Mouse (Mus musculus) MEL (cell line): ENCODE data around the gene Cyb5b.

Source experiments
- CTCF ChIP-seq, 3 experiments: IDR thresholded peaks in 2 of 3; conservative IDR thresholded peaks in 1 of 3; 2 replicates each; pipeline ENCODE4 v1.5.1; 2011 to 2012; ENCODE audit warnings: low read length in 3 of 3, low read depth in 2 of 3, mild to moderate bottlenecking in 2 of 3, improper control_type of control experiment in 1 of 3, inconsistent platforms in 1 of 3, mixed read lengths in 1 of 3, moderate library complexity in 1 of 3; ENCODE audit not compliant: control insufficient read depth in 1 of 3, insufficient read depth in 1 of 3, poor library complexity in 1 of 3, severe bottlenecking in 1 of 3
- ELF1 ChIP-seq: IDR thresholded peaks from 2 replicates; pipeline ENCODE4 v1.6.1; 2014; ENCODE audit warnings: low read depth, mild to moderate bottlenecking, inconsistent platforms, low read length, improper control_type of control experiment, moderate library complexity
- POLR2AphosphoS2 ChIP-seq: IDR thresholded peaks from 2 replicates; pipeline ENCODE4 v1.6.1; 2011; ENCODE audit warnings: low read length, improper control_type of control experiment
- USF1 ChIP-seq: IDR thresholded peaks from 2 replicates; pipeline ENCODE4 v1.6.1; 2014; ENCODE audit warnings: low read depth, mild to moderate bottlenecking, inconsistent platforms, low read length, improper control_type of control experiment, moderate library complexity

DNA sequence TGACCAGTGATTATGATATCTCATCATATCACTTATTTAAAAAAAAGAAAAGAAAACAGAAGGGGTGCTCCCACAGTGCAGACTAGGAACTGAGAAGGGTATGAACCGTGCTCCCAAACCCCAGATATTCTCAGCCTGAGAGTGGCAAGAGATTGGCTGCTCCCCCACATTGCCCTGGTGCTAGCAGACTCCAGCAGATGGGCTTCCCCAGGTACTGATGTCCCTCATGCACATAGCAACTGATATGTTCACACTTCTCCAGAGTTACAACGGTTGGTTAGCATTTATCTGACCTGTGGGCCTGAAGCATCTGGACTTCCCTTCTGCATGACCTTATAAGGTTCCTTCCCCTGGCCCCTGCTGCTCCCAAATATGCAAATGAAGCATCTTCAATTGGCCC lies 68.6 kb downstream of the Cyb5b start:
- TF ChIP-seq CTCF (IDR thresholded peaks at IDR 0.05 in 2 of 3, conservative IDR thresholded peaks at IDR 0.05 in 1 of 3; ENCODE audit: control insufficient read depth in 1 of 3, insufficient read depth in 1 of 3, low read depth in 2 of 3, low read length in 3 of 3, poor library complexity in 1 of 3, severe bottlenecking in 1 of 3) (no peak), ELF1 (no peak), USF1 (no peak), POLR2AphosphoS2 (no peak)
